Mouse (Mus musculus) spleen, adult 2 months (tissue): ENCODE results near the gene Hoxc5. TPM values are rescaled to one million over a fixed set of nuclear protein-coding genes. Genes with fewer than 3 reads are reported as not detected.

ENCODE experiments used
- DNase-seq, 2 experiments: peaks; one replicate each; pipeline versions ENCODE4 v3.0.0 to v3.0.0-alpha.2; 2012 to 2021; ENCODE audit warnings: low spot score in 2 of 2, low read depth in 1 of 2
- H3K27ac ChIP-seq: fragments of 200-500 bp; 2 replicates; pipeline ENCODE4 v1.5.1; 2012; ENCODE audit warnings: low read length, inconsistent platforms; ENCODE audit not compliant: insufficient read depth
- H3K27me3 ChIP-seq: fragments of 200-500 bp; 2 replicates; pipeline ENCODE4 v1.6.1; 2012; ENCODE audit warnings: mild to moderate bottlenecking, moderate library complexity, low read length, inconsistent platforms; ENCODE audit not compliant: control insufficient read depth, insufficient read depth
- H3K36me3 ChIP-seq: fragments of 200-500 bp; 2 replicates; pipeline ENCODE4 v1.6.1; 2012; ENCODE audit warnings: mild to moderate bottlenecking, low read length, inconsistent platforms; ENCODE audit not compliant: control insufficient read depth, insufficient read depth
- H3K4me1 ChIP-seq: fragments of 200-500 bp; 2 replicates; pipeline ENCODE4 v1.6.1; 2011; ENCODE audit warnings: inconsistent platforms; ENCODE audit not compliant: control insufficient read depth, insufficient read depth, insufficient read length
- H3K4me3 ChIP-seq: fragments of 200-500 bp; 2 replicates; pipeline ENCODE4 v1.5.1; 2011; ENCODE audit warnings: mild to moderate bottlenecking, inconsistent platforms; ENCODE audit not compliant: insufficient read depth, insufficient read length; ENCODE audit errors: extremely low read depth
- CTCF ChIP-seq: fragments of 200-500 bp; IDR thresholded peaks from 2 replicates; pipeline ENCODE4 v1.5.1; 2011; ENCODE audit warnings: mild to moderate bottlenecking, inconsistent platforms; ENCODE audit not compliant: insufficient read depth, insufficient read length, insufficient replicate concordance; ENCODE audit errors: extremely low read depth
- POLR2A ChIP-seq: fragments of 200-500 bp; IDR thresholded peaks from 2 replicates; pipeline ENCODE4 v1.6.1; 2011; ENCODE audit warnings: low read depth, low read length, inconsistent platforms
- WGBS: fragments of 180-500 bp; shearing (Covaris S2); methylation state at CpG from one replicate; pipeline ENCODE4 v1.1.7; 2018; 5-methylcytosine and 5-hydroxymethylcytosine counted together
- polyA plus RNA-seq: library from polyadenylated mRNA; depleted of rRNA; stranded (reverse); fragments of >200 nt; gene quantifications from 2 replicates; pipeline ENCODE4 v1.2.3, GENCODE M21; 2012; rRNA removed

Hoxc5 gene
- polyA plus RNA-seq, 1 experiment = 0.05 TPM

- H3K27me3 ChIP-seq = peaks cover 21% of the 10 kb centered on the region
- H3K4me1 ChIP-seq = no peaks in the 10 kb centered on the region
- H3K4me3 ChIP-seq = no peak overlapping the region
- H3K27ac ChIP-seq = no peak overlapping the region
- DNase-seq = no peak
- WGBS = 38% methylated on average over 2 of the region's 2 CpGs
- TF ChIP-seq POLR2A (no peak), CTCF (no peak)
- no peaks in the 10 kb centered on the region for H3K36me3 ChIP-seq
Measured at GRCm38 (mm10) chr15:103061988-103062387, 94.7 kb downstream of the Hoxc5 start.

- Histone ChIP-seq H3K4me3 (no peak overlapping the region), H3K36me3 (no peaks in the 10 kb centered on the region), H3K27ac (no peak overlapping the region), H3K27me3 (peaks cover 12% of the 10 kb centered on the region), H3K4me1 (no peaks in the 10 kb centered on the region)
- DNase-seq = no peak
- 52% methylated on average over 7 of the region's 7 CpGs for WGBS
- TF ChIP-seq CTCF (no peak), POLR2A (no peak)
Measured at GRCm38 (mm10) chr15:103065642-103066041, 98.4 kb downstream of the Hoxc5 start.

Other genes starting within 250 kb of the Hoxc5 start
- 29.6 and 34.9 TPM in 2 replicates for gene Calcoco1, start 245.3 kb upstream of the Hoxc5 start, polyA plus RNA-seq
- not detected in 2 replicates for gene Hoxc13, start 46.3 kb upstream of the Hoxc5 start, polyA plus RNA-seq
- gene Hoxc12, start 30.7 kb upstream of the Hoxc5 start, polyA plus RNA-seq = not detected in 2 replicates
- gene Hoxc11, start 13.0 kb upstream of the Hoxc5 start, polyA plus RNA-seq = not detected in 2 replicates
- gene Hoxc10, start 647 bp upstream of the Hoxc5 start, polyA plus RNA-seq = not detected in 2 replicates
- 0.05 TPM in 1 of 2 replicates, not detected in the other for gene Hoxc9, start 9.0 kb downstream of the Hoxc5 start, polyA plus RNA-seq
- gene Hoxc8, start 23.2 kb downstream of the Hoxc5 start, polyA plus RNA-seq = not detected in 2 replicates
- 0.07 TPM in 1 of 2 replicates, not detected in the other for gene Hoxc6, start 30.8 kb downstream of the Hoxc5 start, polyA plus RNA-seq
- gene Hoxc4, start 51.5 kb downstream of the Hoxc5 start, polyA plus RNA-seq = 0.13 and 0.25 TPM in 2 replicates
- gene Smug1, start 199.6 kb downstream of the Hoxc5 start, polyA plus RNA-seq = 10.6 and 12.5 TPM in 2 replicates